Mouse (Mus musculus) limb, embryonic 15.5 days (tissue): ENCODE measurements at regions not wholly inside any gene's neighbourhood (a gene's known extent, or its start where the extent isn't known, plus 50 kb on each side); places are given as distances from the start of the nearest gene placed in this dataset.
A peak's percentile ranks its signal among the peaks of the same experiment; 100 is the strongest.

Experiments used
- ATAC-seq: fragments of 200-750 bp; cut with Nextera tagmentation; 2 replicates; pipeline ENCODE4 v1.8.0; 2017; ENCODE audit warnings: low read depth, moderate TSS enrichment; ENCODE audit not compliant: insufficient number of reproducible peaks, low FRiP score, low TSS enrichment
- H3K27ac ChIP-seq: fragments of 300-500 bp; sonication (generic); 2 replicates; pipeline ENCODE4 v1.5.1; 2015; ENCODE audit warnings: moderate library complexity, mild to moderate bottlenecking, inconsistent platforms
- H3K27me3 ChIP-seq: fragments of 300-500 bp; sonication (generic); 2 replicates; pipeline ENCODE4 v1.6.1; 2015; ENCODE audit warnings: inconsistent platforms
- H3K36me3 ChIP-seq: fragments of 300-500 bp; sonication (generic); 2 replicates; pipeline ENCODE4 v1.6.1; 2015; ENCODE audit warnings: inconsistent platforms
- H3K4me1 ChIP-seq: fragments of 300-500 bp; sonication (generic); 2 replicates; pipeline ENCODE4 v1.6.1; 2015; ENCODE audit warnings: inconsistent platforms
- H3K4me2 ChIP-seq: fragments of 300-500 bp; sonication (generic); 2 replicates; pipeline ENCODE4 v1.6.1; 2015; ENCODE audit warnings: mild to moderate bottlenecking, inconsistent platforms
- H3K4me3 ChIP-seq: fragments of 300-500 bp; sonication (generic); 2 replicates; pipeline ENCODE4 v1.5.1; 2015; ENCODE audit warnings: mild to moderate bottlenecking, inconsistent platforms
- H3K9ac ChIP-seq: fragments of 300-500 bp; sonication (generic); 2 replicates; pipeline ENCODE4 v1.6.1; 2015; ENCODE audit warnings: inconsistent platforms
- H3K9me3 ChIP-seq: fragments of 300-500 bp; sonication (generic); 2 replicates; pipeline ENCODE4 v1.6.1; 2016; ENCODE audit warnings: inconsistent platforms
- WGBS: fragments of 180-500 bp; shearing (Covaris S2); methylation state at CpG from one replicate; pipeline ENCODE4 v1.1.7; 2015; 5-methylcytosine and 5-hydroxymethylcytosine counted together

DNA sequence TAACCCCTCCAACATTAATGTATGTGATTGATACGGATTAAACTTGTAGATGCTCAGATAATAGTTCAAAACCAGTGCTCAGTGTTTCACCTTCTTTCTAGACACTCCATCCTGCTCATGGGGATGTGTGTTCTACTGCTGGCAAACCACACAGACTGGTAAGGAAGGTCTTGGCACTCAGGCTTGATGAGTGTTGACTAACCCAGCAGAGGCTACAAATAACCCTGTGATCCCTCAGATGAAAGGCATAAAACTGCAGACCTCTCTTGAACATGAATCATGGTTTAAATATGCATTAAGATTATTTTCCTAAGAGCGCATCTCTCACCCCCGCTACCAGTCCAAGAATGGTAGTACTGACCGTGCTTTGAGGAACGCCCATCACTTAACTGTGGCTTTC lies 83.9 kb upstream of the Cnksr3 start:
- 92% methylated on average over 5 of the region's 5 CpGs for WGBS
- H3K27me3 ChIP-seq, result no peaks in the 10 kb centered on the region
- no peak for ATAC-seq

DNA sequence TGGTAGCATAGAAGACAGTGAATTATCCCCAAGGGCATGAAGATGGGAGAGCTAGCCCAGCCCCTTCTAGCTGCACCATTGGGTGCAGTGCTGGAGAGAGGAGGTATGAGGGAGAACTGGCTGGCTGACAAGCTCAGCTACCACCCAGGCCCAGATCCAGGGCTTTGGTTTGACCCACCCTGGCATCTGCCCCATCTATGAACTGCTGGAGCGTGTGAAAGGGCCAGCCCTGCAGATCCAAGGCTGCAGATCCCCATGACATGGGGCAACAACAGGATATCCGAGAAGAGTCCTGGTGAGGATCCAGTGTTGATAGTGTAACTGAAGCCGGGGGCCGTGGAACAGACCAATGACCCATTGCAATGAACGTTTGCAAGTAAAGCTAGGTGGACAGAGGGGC lies 81.2 kb upstream of the Cnksr3 start:
- H3K4me1 ChIP-seq, result peaks cover 6% of the 10 kb centered on the region; the same call in 1 of the 2 replicates
- WGBS, result 77% methylated on average over 5 of the region's 5 CpGs

More for the DNA sequence above, 83.9 kb upstream of the Cnksr3 start:
- Histone ChIP-seq H3K9ac (no peak overlapping the region), H3K4me3 (no peak overlapping the region), H3K4me2 (no peak overlapping the region), H3K4me1 (no peaks in the 10 kb centered on the region), H3K9me3 (no peaks in the 10 kb centered on the region), H3K36me3 (no peaks in the 10 kb centered on the region), H3K27ac (no peak overlapping the region)

DNA sequence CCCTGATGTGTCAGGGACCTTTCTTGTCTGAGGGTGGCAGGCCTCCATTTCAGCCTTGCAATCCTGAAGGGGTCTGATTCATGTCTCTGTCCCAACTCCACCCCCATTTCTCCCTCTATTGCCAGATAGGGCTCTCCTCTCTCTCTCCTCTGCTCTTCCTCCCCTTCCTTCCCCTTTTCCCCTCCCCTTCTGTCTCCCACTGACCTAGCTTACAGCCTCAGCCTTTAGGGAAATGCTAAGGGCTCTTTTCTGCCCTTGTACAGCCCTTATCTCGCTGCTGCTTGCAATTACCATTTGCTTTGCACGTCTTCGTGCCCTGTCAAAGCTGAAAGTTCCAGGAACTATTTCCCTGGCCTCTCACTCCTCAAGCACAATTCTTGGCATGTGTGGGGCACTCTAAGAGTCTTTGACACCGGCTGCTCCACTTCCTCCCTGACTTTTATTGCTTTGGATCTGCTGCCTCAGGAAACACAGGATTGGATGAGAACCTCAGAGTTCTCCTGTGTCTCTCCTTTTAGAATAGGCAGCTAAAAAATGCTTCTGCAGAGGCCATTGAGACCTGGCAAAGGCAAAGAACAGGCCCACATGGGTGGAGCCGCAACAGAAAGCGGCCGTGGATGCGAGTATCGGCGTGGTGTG lies 77.9 kb upstream of the Cnksr3 start:
- Histone ChIP-seq H3K9me3 (no peaks in the 10 kb centered on the region), H3K4me2 (no peak overlapping the region), H3K27me3 (no peaks in the 10 kb centered on the region), H3K4me1 (peaks cover 6% of the 10 kb centered on the region; the same call in 1 of the 2 replicates), H3K27ac (peak overlapping the region; percentile 72), H3K36me3 (no peaks in the 10 kb centered on the region), H3K4me3 (no peak overlapping the region), H3K9ac (no peak overlapping the region)
- peak; percentile 52; the same call in 1 of the 2 replicates for ATAC-seq
- WGBS, result 42% methylated on average over 10 of the region's 10 CpGs

More for the DNA sequence above, 81.2 kb upstream of the Cnksr3 start:
- Histone ChIP-seq H3K27me3 (no peaks in the 10 kb centered on the region), H3K9me3 (no peaks in the 10 kb centered on the region), H3K36me3 (no peaks in the 10 kb centered on the region), H3K27ac (no peak overlapping the region), H3K9ac (no peak overlapping the region), H3K4me2 (no peak overlapping the region), H3K4me3 (no peak overlapping the region)
- no peak; the same call in 1 of the 2 replicates for ATAC-seq

DNA sequence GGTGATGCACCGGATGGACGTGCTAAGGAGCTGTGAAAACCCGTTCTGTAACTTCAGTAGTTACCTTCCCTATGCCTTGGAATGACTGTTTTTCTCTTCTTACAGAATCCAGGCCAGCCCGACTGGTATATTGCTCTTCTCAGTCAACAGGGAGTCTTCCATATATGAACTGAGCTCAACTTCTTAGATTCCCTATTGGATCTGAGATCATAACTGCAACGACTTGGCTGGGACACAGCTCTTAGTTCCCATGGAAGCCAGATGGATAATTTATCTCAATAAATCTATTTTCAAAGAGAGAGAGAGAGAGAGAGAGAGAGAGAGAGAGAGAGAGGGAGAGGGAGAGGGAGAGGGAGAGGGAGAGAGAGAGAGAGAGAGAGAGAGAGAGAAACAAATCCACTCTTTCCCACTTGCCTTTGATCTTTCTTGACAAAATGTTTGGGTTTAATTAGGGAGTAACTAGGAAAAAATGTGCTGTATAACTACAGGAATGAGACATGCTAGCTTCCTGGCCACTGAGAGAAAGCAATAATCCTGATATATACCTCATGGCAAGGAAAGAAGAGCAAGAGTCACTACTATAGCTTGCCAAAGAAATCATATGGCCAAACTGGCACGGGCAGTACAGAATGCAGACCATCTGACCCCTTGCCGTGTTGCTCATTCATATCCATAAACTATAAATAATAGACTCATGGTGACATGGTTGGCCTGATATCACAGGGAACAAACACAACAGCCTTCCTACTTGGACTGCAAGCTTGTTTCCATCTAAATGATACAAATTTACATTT lies 73.3 kb upstream of the Cnksr3 start:
- Histone ChIP-seq H3K9me3 (no peaks in the 10 kb centered on the region), H3K4me2 (no peak overlapping the region), H3K27me3 (no peaks in the 10 kb centered on the region), H3K36me3 (no peaks in the 10 kb centered on the region), H3K4me3 (no peak overlapping the region), H3K27ac (peak overlapping the region; percentile 48; the same call in 1 of the 2 replicates), H3K4me1 (peaks cover 9% of the 10 kb centered on the region; the same call in 1 of the 2 replicates), H3K9ac (no peak overlapping the region)
- ATAC-seq, result no peak
- 63% methylated on average over 7 of the region's 7 CpGs for WGBS

DNA sequence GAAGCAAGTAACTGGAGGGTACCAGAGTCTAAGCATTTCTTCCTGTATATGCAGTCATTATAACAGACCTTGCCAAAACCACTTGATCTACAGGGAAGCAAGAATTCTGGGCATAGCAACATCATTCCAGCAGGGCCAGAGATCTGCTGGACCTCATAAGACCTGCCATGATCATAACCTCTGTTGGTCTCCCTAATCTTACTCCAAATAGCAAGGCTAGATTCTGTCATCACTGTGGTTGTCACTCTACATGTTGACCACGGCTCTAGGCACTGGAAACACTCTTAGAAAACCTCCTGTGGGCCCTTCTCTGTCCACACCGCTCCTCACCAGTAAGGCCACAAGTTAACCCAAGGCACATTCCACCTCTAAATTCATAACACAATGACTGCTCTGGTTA lies 68.4 kb upstream of the Cnksr3 start:
- ATAC-seq, result no peak
- no peak overlapping the region for H3K4me3 ChIP-seq
- WGBS, result 88% methylated on average over 2 of the region's 2 CpGs

DNA sequence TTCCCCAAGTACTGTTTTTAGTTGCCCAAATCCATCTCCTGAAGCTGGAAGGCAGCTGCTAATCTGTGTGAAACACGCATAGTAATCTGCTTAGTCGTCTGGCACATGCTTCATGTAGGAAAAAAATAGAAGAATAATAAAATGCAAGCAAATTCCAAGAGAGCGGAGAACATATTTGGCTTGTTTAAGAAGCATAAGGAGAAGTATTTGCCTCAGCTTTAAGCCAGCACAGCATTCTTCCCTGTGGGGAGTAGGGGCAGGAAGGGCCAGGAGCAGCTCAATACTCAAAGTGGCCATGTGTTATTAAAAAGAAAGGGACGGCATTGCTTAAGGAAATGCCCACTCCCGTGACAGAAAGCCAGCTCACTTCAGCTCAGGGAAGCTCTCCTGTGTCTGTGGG lies 66.8 kb upstream of the Cnksr3 start:
- no peaks in the 10 kb centered on the region for H3K27me3 ChIP-seq
- H3K27ac ChIP-seq, result peak overlapping the region; percentile 69; the same call in 1 of the 2 replicates
- H3K4me1 ChIP-seq, result peaks cover 17% of the 10 kb centered on the region
- no peaks in the 10 kb centered on the region for H3K9me3 ChIP-seq
- 14% methylated on average over 5 of the region's 5 CpGs for WGBS
- no peak overlapping the region for H3K9ac ChIP-seq
- H3K4me2 ChIP-seq, result no peak overlapping the region
- H3K4me3 ChIP-seq, result no peak overlapping the region
- no peaks in the 10 kb centered on the region for H3K36me3 ChIP-seq
- no peak for ATAC-seq

More for the DNA sequence above, 68.4 kb upstream of the Cnksr3 start:
- Histone ChIP-seq H3K4me1 (peaks cover 17% of the 10 kb centered on the region), H3K9ac (no peak overlapping the region), H3K9me3 (no peaks in the 10 kb centered on the region), H3K27me3 (no peaks in the 10 kb centered on the region), H3K4me2 (no peak overlapping the region), H3K36me3 (no peaks in the 10 kb centered on the region), H3K27ac (no peak overlapping the region)

DNA sequence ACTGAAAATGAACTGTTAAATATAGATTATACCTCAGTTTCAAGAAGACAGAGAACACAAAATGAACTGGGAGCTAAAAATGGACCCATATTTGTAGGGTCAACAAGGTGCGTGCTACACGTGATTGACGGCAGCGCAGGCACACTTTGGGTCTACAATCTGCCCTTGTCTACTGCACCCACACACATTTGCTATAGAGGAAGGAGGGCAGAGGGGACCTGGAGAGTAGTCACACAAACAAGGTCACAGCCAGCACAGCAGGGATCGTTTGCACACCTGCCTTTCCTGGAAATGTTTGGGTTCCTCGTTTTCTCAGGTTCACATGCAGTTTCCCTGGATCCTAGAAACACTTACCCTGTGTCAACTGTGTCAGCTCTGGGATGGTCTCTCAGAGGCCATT lies 63.3 kb upstream of the Cnksr3 start:
- H3K36me3 ChIP-seq, result no peaks in the 10 kb centered on the region
- no peaks in the 10 kb centered on the region for H3K9me3 ChIP-seq
- H3K27ac ChIP-seq, result no peak overlapping the region
- H3K9ac ChIP-seq, result no peak overlapping the region
- H3K4me1 ChIP-seq, result peaks cover 17% of the 10 kb centered on the region
- 70% methylated on average over 6 of the region's 6 CpGs for WGBS
- no peak overlapping the region for H3K4me3 ChIP-seq
- no peaks in the 10 kb centered on the region for H3K27me3 ChIP-seq
- no peak overlapping the region for H3K4me2 ChIP-seq
- no peak for ATAC-seq

DNA sequence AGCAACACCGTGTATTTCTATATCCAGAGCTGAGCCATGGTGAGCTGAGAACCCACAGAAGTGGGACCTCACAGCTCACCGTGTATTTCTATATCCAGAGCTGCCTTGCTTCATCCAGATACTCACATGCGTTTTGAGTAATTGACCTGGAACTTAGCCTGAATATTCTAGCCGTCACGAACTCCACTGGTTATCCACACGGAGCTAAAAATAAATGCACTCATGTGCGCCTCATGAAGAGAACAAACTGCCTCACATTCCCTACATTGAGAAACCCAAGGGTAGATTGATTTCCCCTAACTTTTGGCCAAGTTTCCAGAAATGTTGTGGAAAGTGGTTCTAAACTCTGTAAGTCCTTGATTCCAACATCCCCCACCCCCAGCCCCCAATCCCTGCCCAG lies 62.4 kb upstream of the Cnksr3 start:
- Histone ChIP-seq H3K36me3 (no peaks in the 10 kb centered on the region), H3K9me3 (no peaks in the 10 kb centered on the region), H3K27me3 (no peaks in the 10 kb centered on the region), H3K4me2 (no peak overlapping the region), H3K4me1 (peaks cover 16% of the 10 kb centered on the region), H3K4me3 (no peak overlapping the region), H3K9ac (no peak overlapping the region), H3K27ac (peak overlapping the region; percentile 33; the same call in 1 of the 2 replicates)
- no peak for ATAC-seq
- whole genome bisulfite sequencing, result 47% methylated on average over 7 of the region's 7 CpGs

DNA sequence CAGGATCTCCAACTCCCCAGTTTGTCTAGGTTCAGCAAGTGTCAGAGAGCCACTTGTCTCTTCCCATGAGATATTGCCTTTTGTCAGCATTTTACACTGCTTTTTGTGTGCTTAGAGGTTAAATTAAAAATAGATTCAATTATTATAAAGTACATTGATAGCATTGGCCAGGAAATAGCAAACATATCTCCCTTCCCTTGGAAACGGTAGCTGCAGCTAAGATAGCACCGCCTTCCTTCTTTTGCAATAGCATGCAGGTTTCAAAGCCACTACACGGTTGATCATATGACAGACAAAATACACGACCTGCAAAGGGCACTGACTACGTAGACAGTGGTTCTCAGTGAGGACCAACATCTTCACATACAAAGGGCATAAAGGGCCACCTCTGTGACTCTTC lies 59.1 kb upstream of the Cnksr3 start:
- Histone ChIP-seq H3K9ac (no peak overlapping the region), H3K4me2 (no peak overlapping the region), H3K4me1 (0 out of 2 replicates have a peak, but pooled peaks cover 9% of the 10 kb centered on the region), H3K27ac (no peak overlapping the region), H3K36me3 (no peaks in the 10 kb centered on the region), H3K27me3 (no peaks in the 10 kb centered on the region), H3K9me3 (no peaks in the 10 kb centered on the region), H3K4me3 (no peak overlapping the region)
- WGBS, result 69% methylated on average over 5 of the region's 5 CpGs
- ATAC-seq, result no peak

DNA sequence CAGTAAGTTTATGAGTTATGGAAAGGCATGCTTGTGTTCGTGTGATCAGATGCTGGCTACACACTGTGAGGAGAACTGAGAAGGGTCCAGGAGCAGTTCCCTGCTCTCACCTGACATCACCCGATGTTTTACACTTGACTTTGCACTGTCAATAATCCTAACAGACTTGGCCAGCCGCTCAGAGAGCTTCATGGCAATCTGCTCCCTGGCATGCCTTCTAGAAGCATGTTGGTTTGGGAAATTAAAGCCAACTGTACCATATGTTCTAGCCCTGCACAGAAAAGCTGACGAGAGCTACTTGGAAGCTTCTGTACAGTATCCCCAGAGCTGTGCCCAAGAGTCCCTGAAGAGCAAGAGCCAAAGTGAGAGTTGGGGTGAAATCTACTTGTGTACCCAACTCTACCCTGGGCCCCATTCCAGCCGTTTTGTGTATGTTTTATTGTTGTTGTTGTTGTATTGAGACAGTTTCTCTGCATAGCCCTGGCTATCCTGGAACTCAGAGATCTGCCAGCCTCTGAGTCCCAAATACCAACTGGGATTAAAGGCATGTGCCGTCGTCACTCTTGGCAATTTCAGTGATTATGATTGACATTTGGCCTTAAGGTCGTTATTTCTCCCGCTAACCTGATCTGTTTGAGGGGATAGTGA lies 56.5 kb upstream of the Cnksr3 start:
- Histone ChIP-seq H3K4me3 (no peak overlapping the region), H3K9me3 (no peaks in the 10 kb centered on the region), H3K27ac (no peak overlapping the region), H3K27me3 (no peaks in the 10 kb centered on the region), H3K4me2 (no peak overlapping the region), H3K4me1 (0 out of 2 replicates have a peak, but pooled peaks cover 7% of the 10 kb centered on the region), H3K36me3 (no peaks in the 10 kb centered on the region), H3K9ac (no peak overlapping the region)
- 59% methylated on average over 9 of the region's 9 CpGs for WGBS
- no peak for ATAC-seq

DNA sequence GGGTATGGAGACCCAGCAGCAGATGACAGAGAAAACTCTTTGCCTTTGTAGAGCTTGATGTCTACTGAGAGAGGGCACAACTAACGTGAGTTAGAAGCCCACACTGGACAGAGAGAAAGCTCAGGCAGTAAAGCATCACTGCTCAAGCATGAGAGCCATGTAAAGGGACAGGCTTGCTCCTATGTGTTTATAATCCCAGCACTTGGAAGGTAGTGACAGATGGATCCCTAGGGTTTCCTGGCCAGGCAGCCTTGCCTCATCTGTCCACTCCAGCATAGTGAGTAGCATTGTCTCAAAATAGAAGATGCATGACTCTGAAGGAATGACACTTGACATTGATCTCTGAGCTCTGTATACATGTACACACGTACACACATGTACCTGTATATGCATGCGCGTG lies 55.9 kb upstream of the Cnksr3 start:
- Histone ChIP-seq H3K27me3 (no peaks in the 10 kb centered on the region), H3K9me3 (no peaks in the 10 kb centered on the region), H3K4me2 (no peak overlapping the region), H3K4me3 (no peak overlapping the region), H3K4me1 (0 out of 2 replicates have a peak, but pooled peaks cover 7% of the 10 kb centered on the region), H3K27ac (no peak overlapping the region), H3K9ac (no peak overlapping the region), H3K36me3 (no peaks in the 10 kb centered on the region)
- 85% methylated on average over 4 of the region's 4 CpGs for WGBS
- no peak for ATAC-seq

DNA sequence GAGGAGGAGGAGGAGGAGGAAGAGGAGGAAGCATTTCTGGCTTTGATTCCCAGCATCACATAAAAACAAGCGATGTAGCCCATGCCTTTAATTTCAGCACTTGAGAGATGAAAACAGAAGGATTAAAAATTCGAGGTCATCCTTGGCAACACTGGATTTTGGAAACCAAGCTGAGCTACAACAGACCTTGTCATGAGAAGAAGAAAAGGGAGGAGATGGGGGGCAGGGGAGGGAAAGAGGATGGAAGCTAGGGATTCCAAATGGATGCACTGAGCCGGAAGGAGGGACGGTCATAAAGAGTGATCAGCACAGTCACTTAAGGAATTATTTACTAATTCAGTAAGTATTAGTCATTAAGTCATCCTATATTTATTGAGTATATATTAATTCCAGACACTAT lies 55.1 kb upstream of the Cnksr3 start:
- ATAC-seq, result no peak
- Histone ChIP-seq H3K4me2 (no peak overlapping the region), H3K9ac (no peak overlapping the region), H3K36me3 (no peaks in the 10 kb centered on the region), H3K9me3 (no peaks in the 10 kb centered on the region), H3K27me3 (no peaks in the 10 kb centered on the region), H3K4me3 (no peak overlapping the region), H3K4me1 (0 out of 2 replicates have a peak, but pooled peaks cover 7% of the 10 kb centered on the region), H3K27ac (no peak overlapping the region)
- WGBS, result 71% methylated on average over 4 of the region's 4 CpGs
